Mouse (Mus musculus): ENCODE data around the gene Vmn1r142.
"Not testable (repeated sequence)": the region's sequence is repeated elsewhere in the genome, so short reads cannot be mapped to it uniquely, and the experiment has no call there.

Gene Vmn1r142

GRCm38 (mm10) chr7:22163935-22164334 is at the start of gene Vmn1r142:
Gene Vmn1r142, minus strand, starts transcription at chr7:22164035.
- DNase-seq (ENCODE audit: low spot score in 2 of 2), result not testable (repeated sequence)

- DNase-seq (ENCODE audit: low spot score in 2 of 2), result not testable (repeated sequence)
These were observed 37.3 kb upstream of the Vmn1r142 start, which contains the start of gene Gm8653 for GRCm38 (mm10) chr7:22201164-22201563. Gene Gm8653, minus strand, starts transcription at chr7:22201264.

- not testable (repeated sequence) for DNase-seq (ENCODE audit: low spot score in 2 of 2)
These were observed 25.2 kb upstream of the Vmn1r142 start, which contains the start of gene Vmn1r143 for GRCm38 (mm10) chr7:22189077-22189476. Gene Vmn1r143, plus strand, starts transcription at chr7:22189377.

DNA sequence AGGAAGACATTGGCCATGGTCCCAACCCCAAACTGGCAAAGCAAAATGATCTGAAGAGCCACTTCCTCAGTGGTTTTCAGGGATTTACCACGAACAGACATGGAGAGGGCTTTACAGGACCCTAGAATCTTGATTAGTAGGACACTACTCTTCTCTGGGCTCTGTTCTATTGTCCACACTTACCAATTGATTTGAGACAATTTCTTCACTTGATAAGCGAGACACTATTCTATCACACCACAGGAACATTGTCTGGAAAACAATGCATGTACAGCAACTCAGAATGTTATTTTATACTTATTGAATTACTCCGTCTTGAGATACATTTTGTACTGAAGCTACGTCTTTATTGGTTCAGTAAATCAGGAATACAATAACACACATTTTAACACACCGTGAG is 29.2 kb downstream of the Vmn1r142 start, which contains the start of gene Gm10666:
Gene Gm10666, minus strand, starts transcription at position 101 of the 400 bp plus-strand sequence.
- not testable (repeated sequence) for DNase-seq (ENCODE audit: low spot score in 2 of 2)

GRCm38 (mm10) chr7:22118145-22118544 is 45.7 kb downstream of the Vmn1r142 start, which contains the start of gene Gm16451:
Gene Gm16451, minus strand, starts transcription at chr7:22118245.
- DNase-seq (ENCODE audit: low spot score in 2 of 2), result not testable (repeated sequence)
